Mouse (Mus musculus) heart, postnatal 0 days (tissue): Measurements from ENCODE around the gene Tor1aip2.

Experiments
- CTCF ChIP-seq: IDR thresholded peaks from 2 replicates; pipeline ENCODE4 v1.5.1; 2016; ENCODE audit warnings: antibody characterized with exemption, control low read depth, low read depth
- EP300 ChIP-seq: IDR thresholded peaks from 2 replicates; pipeline ENCODE4 v1.6.1; 2016; ENCODE audit warnings: antibody characterized with exemption, low read depth

DNA sequence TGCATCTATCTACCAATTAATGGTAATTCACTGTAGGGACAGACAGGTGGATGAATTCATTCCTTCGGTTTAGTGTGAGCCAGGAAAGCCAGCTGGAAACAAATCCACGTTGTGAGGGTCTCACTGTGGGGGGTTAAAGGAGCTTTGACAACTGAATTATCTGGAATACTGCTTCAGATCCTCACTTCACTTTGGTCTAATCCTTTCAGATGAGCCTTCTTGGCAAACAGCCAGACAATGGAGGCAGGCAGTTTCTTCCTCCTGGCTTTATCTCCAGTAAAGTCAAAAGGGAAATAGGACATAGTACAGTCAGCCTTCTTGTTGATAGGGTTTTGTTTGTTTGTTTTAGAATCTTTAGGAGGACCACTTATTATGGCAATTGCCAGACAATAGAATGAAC is 45.8 kb upstream of the Tor1aip2 start:
- TF ChIP-seq CTCF (no peak), EP300 (no peak)
